8 mouse cellular contexts compared by ENCODE assay signal in the genomic region with DNA sequence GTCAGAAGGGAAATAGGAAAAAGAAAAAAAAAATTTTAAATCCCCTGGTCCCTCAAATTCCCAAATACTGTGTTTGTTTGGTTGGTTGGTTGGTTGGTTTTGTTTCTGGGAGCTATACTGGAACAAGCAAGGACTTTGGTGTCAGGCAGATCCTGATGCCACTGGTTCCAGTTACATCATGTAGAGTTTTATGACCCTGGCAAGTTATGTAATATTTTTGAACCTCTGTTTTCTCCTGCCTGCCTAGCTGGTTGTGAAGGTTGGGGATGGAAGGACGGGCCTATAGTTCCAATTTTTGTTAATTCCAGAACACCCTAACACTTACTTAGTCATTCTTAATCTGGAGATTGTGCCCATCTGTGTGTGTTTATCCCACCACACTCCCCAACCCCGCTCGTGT. TPM values are rescaled to one million over a fixed set of nuclear protein-coding genes. Genes with fewer than 3 reads are reported as not detected.
DNase-seq lines count a peak whose midpoint lies in the region; ATAC-seq and TF ChIP-seq lines count a peak whose summit lies in the region.

No protein-coding gene starts in this region.

- peak overlapping the region; percentile 35; the same call in 1 of the 2 replicates for H3K27ac ChIP-seq in liver, postnatal 0 days (ENCODE audit: low read depth)
- H3K27ac ChIP-seq in hindbrain, embryonic 15.5 days (replicated peaks) = peak overlapping the region; percentile 11; the same call in 1 of the 2 replicates
- no peak overlapping the region for H3K27ac ChIP-seq in neural tube, embryonic 13.5 days (replicated peaks)

- H3K4me3 ChIP-seq in liver, postnatal 0 days (ENCODE audit: low read depth, low read length) = no peak overlapping the region
- H3K4me3 ChIP-seq in hindbrain, embryonic 15.5 days = peak overlapping the region; percentile 98
- peak overlapping the region; percentile 80; the same call in 1 of the 2 replicates for H3K4me3 ChIP-seq in neural tube, embryonic 13.5 days

- peak; percentile 35 for ATAC-seq in liver, postnatal 0 days
- ATAC-seq in hindbrain, embryonic 15.5 days (ENCODE audit: low FRiP score, low read depth) = no peak
- ATAC-seq in neural tube, embryonic 13.5 days (ENCODE audit: low read depth) = no peak
- no peak for ATAC-seq in granulocyte monocyte progenitor cell, adult 5-6 weeks (replicated peaks; ENCODE audit: poor library complexity, severe bottlenecking)

- H3K9me3 ChIP-seq in liver, postnatal 0 days (ENCODE audit: low read length) = no peaks in the 10 kb centered on the region
- H3K9me3 ChIP-seq in hindbrain, embryonic 15.5 days = no peaks in the 10 kb centered on the region
- H3K9me3 ChIP-seq in neural tube, embryonic 13.5 days = no peaks in the 10 kb centered on the region

- H3K27me3 ChIP-seq in liver, postnatal 0 days (ENCODE audit: insufficient read depth, low read length) = peaks cover 8% of the 10 kb centered on the region; the same call in 1 of the 2 replicates
- H3K27me3 ChIP-seq in hindbrain, embryonic 15.5 days = no peaks in the 10 kb centered on the region
- no peaks in the 10 kb centered on the region for H3K27me3 ChIP-seq in neural tube, embryonic 13.5 days

- no peak overlapping the region for H3K9ac ChIP-seq in liver, postnatal 0 days (replicated peaks)
- H3K9ac ChIP-seq in hindbrain, embryonic 15.5 days = 0 out of 2 replicates have a peak overlapping the region, but pooled peaks have one; percentile 98
- no peak overlapping the region for H3K9ac ChIP-seq in neural tube, embryonic 13.5 days

- DNase-seq in cerebellum, adult 11-12 months = peak; percentile 28
- no peak for DNase-seq in cerebellum, postnatal 4 days (ENCODE audit: low spot score in 2 of 2)
- no peak for DNase-seq in liver, postnatal 0 days
- no peak for DNase-seq in liver
- DNase-seq in right cerebral cortex, postnatal 10 days (ENCODE audit: low spot score in 2 of 2) = no peak

- H3K36me3 ChIP-seq in liver, postnatal 0 days (replicated peaks; ENCODE audit: insufficient read depth, low read length) = no peaks in the 10 kb centered on the region
- no peaks in the 10 kb centered on the region for H3K36me3 ChIP-seq in hindbrain, embryonic 15.5 days
- H3K36me3 ChIP-seq in neural tube, embryonic 13.5 days = no peaks in the 10 kb centered on the region

- H3K4me2 ChIP-seq in liver, postnatal 0 days (ENCODE audit: low read depth, low read length) = peak overlapping the region; percentile 88
- peak overlapping the region; percentile 76 for H3K4me2 ChIP-seq in hindbrain, embryonic 15.5 days
- H3K4me2 ChIP-seq in neural tube, embryonic 13.5 days = peak overlapping the region; percentile 72

- no peak for TF ChIP-seq CTCF in liver, postnatal 0 days (IDR thresholded peaks at IDR 0.05; ENCODE audit: low read depth)

- no peak for TF ChIP-seq EP300 in liver, postnatal 0 days (IDR thresholded peaks at IDR 0.05; ENCODE audit: low read depth)

- 51% methylated on average over 3 of the region's 3 CpGs for WGBS in liver, postnatal 0 days (ENCODE audit: insufficient replicate concordance)
- 75% methylated on average over 3 of the region's 3 CpGs for WGBS in hindbrain, embryonic 15.5 days
- 64% methylated on average over 3 of the region's 3 CpGs for WGBS in neural tube, embryonic 13.5 days

- no peaks in the 10 kb centered on the region; the same call in 1 of the 2 replicates for H3K4me1 ChIP-seq in liver, postnatal 0 days (ENCODE audit: insufficient read depth)
- H3K4me1 ChIP-seq in hindbrain, embryonic 15.5 days (replicated peaks) = peaks cover 14% of the 10 kb centered on the region
- H3K4me1 ChIP-seq in neural tube, embryonic 13.5 days (replicated peaks) = peaks cover 12% of the 10 kb centered on the region

RNA-seq across cellular contexts. Expression of gene Zfyve9, which starts 1.0 kb away (rescaled TPM):
- 0.95 and 0.97 TPM in 2 replicates for polyA plus RNA-seq in liver, postnatal 0 days (2015; fragmentation: Nextera tagmentation; extraction: Ambion mirVana)
- polyA plus RNA-seq in hindbrain, embryonic 15.5 days (2015; fragmentation: Nextera tagmentation; extraction: Ambion mirVana) = 5.2 and 6.6 TPM in 2 replicates
- 5.1 and 6.3 TPM in 2 replicates for polyA plus RNA-seq in neural tube, embryonic 13.5 days (2015; fragmentation: Nextera tagmentation; extraction: Ambion mirVana)
- 0.11 and 1.3 TPM in 2 replicates for total RNA-seq in granulocyte monocyte progenitor cell, adult 5-6 weeks (2014; fragmentation: Nextera tagmentation)
- 0.56 and 1.3 TPM in 2 replicates for total RNA-seq in granulocyte monocyte progenitor cell, adult 5-6 weeks (2017)

RNA-seq across cellular contexts. Expression of gene Btf3l4, which starts 51.8 kb away (rescaled TPM):
- polyA plus RNA-seq in liver, postnatal 0 days (2015; fragmentation: Nextera tagmentation; extraction: Ambion mirVana) = 56.9 and 64.1 TPM in 2 replicates
- polyA plus RNA-seq in hindbrain, embryonic 15.5 days (2015; fragmentation: Nextera tagmentation; extraction: Ambion mirVana) = 146 and 156 TPM in 2 replicates
- polyA plus RNA-seq in neural tube, embryonic 13.5 days (2015; fragmentation: Nextera tagmentation; extraction: Ambion mirVana) = 197 and 213 TPM in 2 replicates
- total RNA-seq in granulocyte monocyte progenitor cell, adult 5-6 weeks (2014; fragmentation: Nextera tagmentation) = 35.0 and 41.2 TPM in 2 replicates
- 51.4 and 75.1 TPM in 2 replicates for total RNA-seq in granulocyte monocyte progenitor cell, adult 5-6 weeks (2017)

RNA-seq across cellular contexts. Expression of gene Txndc12, which starts 52.8 kb away (rescaled TPM):
- polyA plus RNA-seq in liver, postnatal 0 days (2015; fragmentation: Nextera tagmentation; extraction: Ambion mirVana) = 43.1 and 44.2 TPM in 2 replicates
- polyA plus RNA-seq in hindbrain, embryonic 15.5 days (2015; fragmentation: Nextera tagmentation; extraction: Ambion mirVana) = 67.3 and 71.5 TPM in 2 replicates
- polyA plus RNA-seq in neural tube, embryonic 13.5 days (2015; fragmentation: Nextera tagmentation; extraction: Ambion mirVana) = 78.3 and 79.2 TPM in 2 replicates
- 58.9 and 92.9 TPM in 2 replicates for total RNA-seq in granulocyte monocyte progenitor cell, adult 5-6 weeks (2014; fragmentation: Nextera tagmentation)
- total RNA-seq in granulocyte monocyte progenitor cell, adult 5-6 weeks (2017) = 101 and 120 TPM in 2 replicates
